Mouse (Mus musculus) embryo, embryonic 10 days (tissue): ENCODE measurements at regions not wholly inside any gene's neighbourhood (a gene's known extent, or its start where the extent isn't known, plus 50 kb on each side); places are given as distances from the start of the nearest gene placed in this dataset.
"Not testable (repeated sequence)": the region's sequence is repeated elsewhere in the genome, so short reads cannot be mapped to it uniquely, and the experiment has no call there.

ENCODE experiments used
- DNase-seq: peaks from one replicate; pipeline ENCODE4 v3.0.0-alpha.2; 2015; ENCODE audit warnings: low spot score

DNA sequence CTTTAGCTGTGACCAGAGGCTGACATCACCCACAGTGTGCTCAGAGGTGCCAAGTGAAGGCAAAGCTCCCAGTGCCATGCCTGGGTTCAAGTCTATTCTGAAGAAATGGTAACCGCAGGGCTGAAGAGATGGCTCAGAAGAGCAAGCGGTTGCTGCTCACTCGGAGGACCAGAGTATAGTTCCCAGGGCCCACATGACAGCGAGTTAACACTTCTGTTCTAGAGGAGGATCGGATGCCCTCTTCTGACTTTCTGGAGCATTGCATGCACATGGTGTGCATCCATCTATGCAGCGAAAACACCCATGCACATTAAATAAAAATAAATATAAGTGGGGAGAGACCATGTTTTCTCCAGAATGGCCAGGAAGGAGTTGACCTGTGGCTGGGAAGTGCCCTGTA, 209.5 kb downstream of the Sorl1 start:
- DNase-seq: no peak

- no peak for DNase-seq
These were observed 210.2 kb downstream of the Sorl1 start for GRCm38 (mm10) chr9:41913911-41914310.

- no peak for DNase-seq
These were observed 211.6 kb downstream of the Sorl1 start for GRCm38 (mm10) chr9:41912482-41912881.

GRCm38 (mm10) chr9:41900606-41900974, 223.5 kb downstream of the Sorl1 start:
- no peak for DNase-seq

- peak; percentile 21 for DNase-seq
These were observed 224.1 kb downstream of the Sorl1 start for GRCm38 (mm10) chr9:41899766-41900605.

DNA sequence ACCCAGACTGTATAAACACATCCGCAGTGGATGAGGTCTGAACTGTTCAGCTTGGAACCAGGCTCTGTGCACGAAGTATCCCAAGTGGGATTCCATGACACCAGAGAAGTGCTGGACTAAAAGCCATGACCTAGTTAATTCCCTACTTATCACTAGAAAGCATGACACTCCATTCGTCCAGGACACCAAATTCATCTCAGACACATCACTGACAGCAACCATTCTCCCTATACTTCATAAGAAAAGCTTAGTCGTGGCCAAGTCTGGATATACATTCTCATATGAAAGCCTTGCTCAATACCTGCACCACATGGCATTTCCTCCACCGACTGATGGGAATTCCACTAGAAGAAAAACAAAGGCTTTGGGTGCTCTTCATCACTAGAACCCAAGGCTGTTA, 229.0 kb downstream of the Sorl1 start:
- DNase-seq: no peak

GRCm38 (mm10) chr9:41892841-41893240, 231.3 kb downstream of the Sorl1 start:
- no peak for DNase-seq

DNA sequence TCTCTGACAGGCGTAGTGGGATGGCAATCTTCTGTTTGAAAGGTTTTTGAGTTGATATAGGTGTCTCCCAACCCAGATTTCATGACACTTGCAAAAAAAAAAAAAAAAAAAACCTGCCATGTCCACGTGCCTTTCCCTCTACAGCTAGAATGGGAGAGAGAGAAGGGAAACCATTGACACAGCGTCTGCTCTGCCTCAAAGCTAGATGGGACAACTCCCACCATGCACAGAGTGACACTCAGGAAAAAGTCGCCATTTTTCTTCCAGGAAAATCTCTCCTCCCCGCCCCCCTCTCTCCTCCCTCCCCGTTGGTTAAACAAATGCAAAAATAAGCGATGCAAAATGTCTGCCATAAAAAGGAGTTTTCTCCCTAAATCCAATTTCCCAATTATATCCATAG, 232.9 kb downstream of the Sorl1 start:
- DNase-seq: no peak

GRCm38 (mm10) chr9:41890273-41891141, 233.6 kb downstream of the Sorl1 start:
- peak; percentile 87 for DNase-seq

DNA sequence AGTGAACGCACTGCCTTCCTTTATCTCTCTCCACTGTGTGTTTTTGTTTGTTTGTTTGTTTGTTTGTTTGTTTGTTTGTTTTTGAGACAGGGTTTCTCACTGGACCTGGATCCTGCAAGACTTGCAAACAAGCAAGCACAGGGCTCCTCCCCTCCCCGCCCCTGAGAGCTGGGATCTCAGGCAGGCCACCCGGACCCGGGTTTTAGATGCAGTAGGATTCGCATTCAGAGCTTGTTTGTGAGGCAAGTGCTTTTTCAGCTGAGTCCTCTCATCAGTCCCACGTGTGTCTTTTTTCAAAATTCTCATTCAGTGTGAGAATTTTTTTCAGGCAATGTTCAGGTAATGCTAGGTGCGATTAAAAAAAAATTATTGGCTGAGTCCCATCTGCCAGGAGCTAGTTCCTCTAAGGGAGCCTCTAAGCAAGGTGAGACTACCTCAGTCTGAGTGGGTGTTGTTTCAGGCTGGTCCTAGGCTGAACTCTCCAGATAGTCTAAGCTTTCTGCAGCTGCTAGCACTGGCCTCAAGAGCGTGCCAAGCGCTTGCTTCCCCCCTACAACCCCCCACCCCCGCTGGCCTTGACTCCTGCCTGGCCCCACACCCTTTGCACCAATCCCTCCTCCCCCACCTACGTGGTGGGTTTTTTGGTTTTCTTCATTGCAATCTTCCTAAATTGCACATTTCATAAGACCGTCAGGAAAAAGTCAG, 234.4 kb downstream of the Sorl1 start:
- peak; percentile 48 for DNase-seq

GRCm38 (mm10) chr9:41888616-41889150, 235.4 kb downstream of the Sorl1 start:
- DNase-seq: no peak

DNA sequence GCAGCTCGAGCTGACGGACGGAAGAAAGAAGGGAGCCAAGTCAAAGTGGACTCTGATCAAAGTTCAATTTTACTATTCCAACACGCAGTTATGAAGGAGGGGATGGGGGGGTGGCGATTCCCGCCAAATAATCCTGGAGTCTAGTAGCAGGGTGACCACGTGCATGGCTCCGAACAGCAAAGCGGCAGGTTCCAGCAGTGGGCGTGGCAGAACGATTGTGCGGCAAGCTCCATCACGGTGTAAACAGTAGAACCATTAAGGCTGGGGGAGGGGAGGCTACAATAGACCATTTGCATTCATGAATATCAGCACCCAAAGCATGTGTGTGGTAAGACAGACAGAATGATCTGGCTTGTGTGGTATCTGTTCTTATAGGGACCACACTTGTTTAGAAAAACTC, 237.6 kb downstream of the Sorl1 start:
- not testable (repeated sequence) for DNase-seq

DNA sequence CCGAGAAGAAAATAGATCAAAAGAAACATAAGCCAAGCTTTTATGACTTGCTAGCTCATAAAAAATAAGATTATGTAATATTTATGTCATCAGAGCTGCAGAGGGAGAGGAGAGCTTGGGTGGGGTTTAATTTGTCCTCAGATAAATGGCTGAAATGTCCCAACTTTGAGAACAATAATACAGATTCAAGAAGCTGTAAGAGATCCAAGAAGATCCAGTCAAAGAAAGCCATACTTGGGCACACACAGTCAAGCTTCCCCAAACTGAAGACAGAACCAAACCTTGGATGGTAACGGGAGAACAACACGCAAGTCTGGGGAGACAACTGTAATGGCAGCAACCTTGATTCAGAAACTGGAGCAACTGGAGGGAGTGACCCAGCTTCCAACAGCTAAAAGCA, 243.6 kb downstream of the Sorl1 start:
- no peak for DNase-seq

GRCm38 (mm10) chr9:41879080-41879479, 245.0 kb downstream of the Sorl1 start:
- DNase-seq: no peak

GRCm38 (mm10) chr9:41861136-41861535, 263.0 kb downstream of the Sorl1 start:
- no peak for DNase-seq

- peak; percentile 42 for DNase-seq
These were observed 263.4 kb downstream of the Sorl1 start for GRCm38 (mm10) chr9:41860681-41861080.

DNA sequence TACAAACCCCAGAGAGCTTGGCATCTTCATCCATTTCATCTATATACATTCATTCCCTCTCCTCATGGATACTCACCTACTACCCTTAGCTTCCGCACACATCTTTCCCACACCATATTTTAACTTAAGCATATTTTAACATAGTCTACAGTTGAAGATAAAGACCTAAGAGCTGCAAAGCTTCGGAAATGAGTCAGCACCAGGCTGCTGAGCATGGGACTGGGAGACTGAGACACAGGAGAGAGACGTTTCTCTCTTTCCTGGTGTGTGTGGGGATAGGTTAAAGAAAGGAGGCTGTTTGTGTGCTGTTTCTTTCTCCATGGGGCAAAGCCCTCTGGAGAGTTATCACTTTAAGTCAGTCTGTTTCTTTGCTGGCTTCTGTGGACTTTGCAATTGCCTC, 264.3 kb downstream of the Sorl1 start:
- no peak for DNase-seq

DNA sequence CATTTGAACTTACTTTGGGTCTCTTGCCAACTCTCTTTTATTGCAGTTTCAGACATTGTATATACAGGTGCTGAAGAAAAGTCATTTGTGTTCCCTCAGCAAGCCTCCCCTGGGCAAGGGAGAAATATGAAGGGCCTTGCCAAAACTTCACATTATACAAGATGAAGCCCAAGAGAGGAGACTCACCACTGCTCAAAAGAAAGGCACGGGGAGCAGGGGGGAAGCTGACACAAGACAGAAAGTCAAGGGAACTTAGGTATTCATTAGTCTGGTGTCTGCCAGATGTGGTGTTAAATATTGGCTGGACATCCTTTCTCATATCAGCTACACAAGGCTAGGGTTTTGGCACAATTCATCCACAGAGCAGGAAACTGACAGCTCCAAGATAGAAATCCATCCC, 272.0 kb downstream of the Sorl1 start:
- no peak for DNase-seq

DNA sequence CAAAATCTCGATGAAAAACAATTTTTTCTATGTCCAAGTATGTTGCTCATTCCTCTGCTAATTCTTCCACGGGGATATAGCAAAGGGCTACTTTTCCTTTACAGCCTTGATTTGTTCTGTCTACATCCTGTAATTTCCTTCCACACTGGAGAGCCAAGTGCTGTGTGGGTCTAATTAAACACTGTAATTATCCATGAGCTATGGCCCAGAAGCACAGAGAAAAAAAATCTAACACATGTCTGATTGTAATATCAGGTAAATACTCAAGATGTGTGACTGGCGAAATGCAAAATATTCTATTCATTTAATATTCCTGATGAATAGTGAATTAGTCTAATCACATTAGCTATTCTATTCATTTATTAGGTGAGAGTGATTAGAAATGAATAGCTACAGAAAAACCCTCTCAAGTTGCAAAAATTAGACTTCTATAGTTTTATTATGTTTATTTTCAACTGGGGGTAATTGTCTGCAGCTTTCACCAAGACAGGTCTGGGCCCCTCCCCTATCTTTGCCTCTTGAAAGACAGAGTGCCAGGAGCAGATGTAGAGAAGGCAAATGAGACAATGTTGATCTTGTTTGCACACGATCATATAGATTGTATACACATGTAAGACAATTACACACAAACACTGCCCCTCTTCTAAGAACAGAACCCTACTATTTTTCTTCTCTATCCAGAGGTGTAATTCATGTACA, 274.3 kb downstream of the Sorl1 start:
- DNase-seq: no peak

DNA sequence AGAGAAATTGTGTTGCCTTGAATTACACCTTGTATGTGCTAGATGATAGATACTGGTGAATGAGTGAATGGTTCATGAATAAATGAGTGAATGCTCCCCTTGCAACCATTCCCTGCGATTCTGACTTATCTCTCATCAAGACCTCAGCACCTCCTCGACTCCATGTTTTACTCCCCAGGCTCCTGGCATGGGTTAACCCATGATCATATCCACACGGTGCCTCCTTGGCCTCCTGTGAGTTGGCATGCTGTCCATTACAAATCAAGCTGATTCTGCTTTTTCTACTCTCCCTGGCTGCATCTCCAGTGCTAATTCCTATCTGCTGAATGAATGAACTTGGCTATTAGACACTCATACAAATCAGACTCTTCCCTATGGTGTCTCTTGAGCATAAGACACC, 279.5 kb downstream of the Sorl1 start:
- DNase-seq: no peak
